Mouse (Mus musculus) olfactory bulb, adult 2 months (tissue): ENCODE data around the gene Hist1h2br.
"Not testable (repeated sequence)": the region's sequence is repeated elsewhere in the genome, so short reads cannot be mapped to it uniquely, and the experiment has no call there.

Source experiments
- CTCF ChIP-seq: fragments of 200-500 bp; IDR thresholded peaks from 2 replicates; pipeline ENCODE4 v1.5.1; 2012; ENCODE audit warnings: low read depth, mild to moderate bottlenecking, low read length, moderate library complexity; ENCODE audit not compliant: insufficient read depth
- POLR2A ChIP-seq: fragments of 200-500 bp; IDR thresholded peaks from 2 replicates; pipeline ENCODE4 v1.6.1; 2012; ENCODE audit warnings: mild to moderate bottlenecking, low read depth, low read length, moderate library complexity; ENCODE audit not compliant: insufficient read depth

GRCm38 (mm10) chr13:21846356-21846755 lies 12.8 kb downstream of the Hist1h2br start:
- TF ChIP-seq CTCF, POLR2A: not testable (repeated sequence)
